Mouse (Mus musculus) brown adipose tissue, adult 24 weeks (tissue): ENCODE results near the gene Grn. TPM values are rescaled to one million over a fixed set of nuclear protein-coding genes. Genes with fewer than 3 reads are reported as not detected.
A peak's percentile ranks its signal among the peaks of the same experiment; 100 is the strongest.

Source experiments
- H3K27ac ChIP-seq: fragments of 200-500 bp; replicated peaks from 2 replicates; pipeline ENCODE4 v1.5.1; 2012; ENCODE audit warnings: low read depth, mild to moderate bottlenecking, low read length
- H3K4me1 ChIP-seq: fragments of 200-500 bp; 2 replicates; pipeline ENCODE4 v1.6.1; 2012; ENCODE audit warnings: low read length, mixed read lengths; ENCODE audit not compliant: control insufficient read depth, insufficient read depth, insufficient read length
- H3K4me3 ChIP-seq: fragments of 200-500 bp; 2 replicates; pipeline ENCODE4 v1.5.1; 2012; ENCODE audit warnings: low read depth, mild to moderate bottlenecking, low read length, moderate library complexity; ENCODE audit not compliant: insufficient read depth
- polyA plus RNA-seq: library from polyadenylated mRNA; stranded (reverse); fragments of >200 nt; gene quantifications from 2 replicates; pipeline ENCODE4 v1.2.4, GENCODE M21; 2012; ENCODE audit not compliant: missing spikeins, insufficient read depth, insufficient read length

The Grn gene
- polyA plus RNA-seq, 1 experiment: 78.8 TPM

GRCm38 (mm10) chr11:102439093-102440082 lies 9.3 kb downstream of the Grn start:
- H3K27ac ChIP-seq: no peak overlapping the region
- peaks cover 4% of the 10 kb centered on the region; the same call in 1 of the 2 replicates for H3K4me1 ChIP-seq
- H3K4me3 ChIP-seq: no peak overlapping the region

GRCm38 (mm10) chr11:102440255-102440654 lies 10.1 kb downstream of the Grn start:
- H3K27ac ChIP-seq: no peak overlapping the region
- peaks cover 5% of the 10 kb centered on the region for H3K4me1 ChIP-seq
- H3K4me3 ChIP-seq: no peak overlapping the region

GRCm38 (mm10) chr11:102441434-102441833 lies 11.3 kb downstream of the Grn start:
- Histone ChIP-seq H3K4me3 (no peak overlapping the region), H3K4me1 (peaks cover 7% of the 10 kb centered on the region), H3K27ac (no peak overlapping the region)

GRCm38 (mm10) chr11:102442089-102442488 lies 12.0 kb downstream of the Grn start:
- Histone ChIP-seq H3K4me1 (peaks cover 7% of the 10 kb centered on the region), H3K27ac (no peak overlapping the region), H3K4me3 (no peak overlapping the region)

GRCm38 (mm10) chr11:102443740-102444139 lies 13.6 kb downstream of the Grn start:
- Histone ChIP-seq H3K4me1 (peaks cover 7% of the 10 kb centered on the region), H3K27ac (no peak overlapping the region), H3K4me3 (no peak overlapping the region)

GRCm38 (mm10) chr11:102444321-102444720 lies 14.2 kb downstream of the Grn start:
- Histone ChIP-seq H3K27ac (no peak overlapping the region), H3K4me1 (peaks cover 7% of the 10 kb centered on the region)

DNA sequence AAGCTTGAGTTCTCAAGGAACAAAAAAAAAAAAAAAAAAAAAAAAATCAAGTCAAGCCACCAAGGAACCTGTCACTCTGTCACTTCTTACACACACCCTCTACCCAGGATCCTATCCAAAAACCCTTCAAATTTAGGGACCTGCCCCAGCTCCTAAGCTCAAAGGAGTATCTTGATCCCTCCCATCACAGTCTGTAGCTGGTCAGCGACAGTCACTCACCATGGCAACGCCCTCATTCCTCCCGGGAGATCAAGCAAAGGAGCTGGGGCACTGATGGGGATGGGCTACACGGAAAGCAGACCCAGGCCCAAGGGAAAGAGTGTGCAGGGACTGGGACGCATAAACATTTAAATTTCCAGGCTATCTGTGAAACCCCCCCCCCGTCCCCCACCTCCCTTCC lies 14.7 kb downstream of the Grn start:
- peaks cover 7% of the 10 kb centered on the region for H3K4me1 ChIP-seq
- no peak overlapping the region for H3K27ac ChIP-seq
- no peak overlapping the region for H3K4me3 ChIP-seq

More at GRCm38 (mm10) chr11:102444321-102444720, 14.2 kb downstream of the Grn start:
- H3K4me3 ChIP-seq: no peak overlapping the region

GRCm38 (mm10) chr11:102445264-102445890 lies 15.3 kb downstream of the Grn start:
- H3K4me1 ChIP-seq: peaks cover 7% of the 10 kb centered on the region
- H3K27ac ChIP-seq: peak overlapping the region; percentile 39
- H3K4me3 ChIP-seq: peak overlapping the region; percentile 79; the same call in 1 of the 2 replicates

GRCm38 (mm10) chr11:102445891-102446361 lies 15.8 kb downstream of the Grn start:
- Histone ChIP-seq H3K4me1 (peaks cover 7% of the 10 kb centered on the region), H3K27ac (peak overlapping the region; percentile 39), H3K4me3 (peak overlapping the region; percentile 79)

DNA sequence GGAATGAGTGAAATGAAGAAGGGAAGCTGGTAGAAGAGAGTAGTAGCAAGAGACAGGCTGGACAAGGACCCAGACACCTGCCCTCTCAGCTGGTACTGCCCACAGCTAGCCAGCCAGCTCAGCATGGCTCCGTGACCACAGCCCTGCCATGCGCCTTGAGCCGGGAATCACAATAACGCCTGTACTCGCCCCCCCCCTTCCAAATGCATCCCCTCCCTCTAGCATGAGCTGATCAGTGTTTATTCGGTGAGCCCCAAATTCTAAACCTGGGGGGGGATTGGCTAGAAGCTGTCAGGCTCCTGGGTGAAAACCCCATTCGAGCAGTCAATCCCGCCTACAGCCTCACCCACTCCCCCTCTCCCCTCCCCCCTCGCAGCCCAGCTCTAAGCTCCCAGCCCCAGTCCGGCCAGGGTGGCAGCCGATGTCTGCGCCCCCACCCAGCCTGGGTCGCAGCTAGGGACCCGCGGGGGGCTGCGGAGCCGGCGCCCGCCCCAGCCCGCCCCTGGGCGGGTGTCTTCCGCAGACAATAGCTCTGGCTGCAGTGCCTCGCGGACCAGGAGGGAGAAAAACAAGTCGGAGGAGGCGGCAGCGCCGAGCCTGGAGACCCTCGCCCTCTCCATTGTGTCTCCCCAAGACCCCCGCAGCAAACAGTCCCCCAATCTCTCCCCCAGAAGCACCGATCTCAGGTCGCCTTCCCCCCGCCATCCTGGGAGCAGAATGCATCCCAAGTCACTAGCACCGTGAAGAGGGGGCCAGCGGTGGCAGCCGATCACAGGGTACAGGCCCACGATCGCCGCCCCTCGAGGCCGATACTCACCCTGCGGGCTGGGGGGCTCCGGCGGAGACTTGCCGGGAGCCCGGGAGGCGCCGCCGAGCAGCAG lies 16.7 kb downstream of the Grn start:
- peak overlapping the region; percentile 58; the same call in 1 of the 2 replicates for H3K27ac ChIP-seq
- peak overlapping the region; percentile 79 for H3K4me3 ChIP-seq
- peaks cover 7% of the 10 kb centered on the region for H3K4me1 ChIP-seq

DNA sequence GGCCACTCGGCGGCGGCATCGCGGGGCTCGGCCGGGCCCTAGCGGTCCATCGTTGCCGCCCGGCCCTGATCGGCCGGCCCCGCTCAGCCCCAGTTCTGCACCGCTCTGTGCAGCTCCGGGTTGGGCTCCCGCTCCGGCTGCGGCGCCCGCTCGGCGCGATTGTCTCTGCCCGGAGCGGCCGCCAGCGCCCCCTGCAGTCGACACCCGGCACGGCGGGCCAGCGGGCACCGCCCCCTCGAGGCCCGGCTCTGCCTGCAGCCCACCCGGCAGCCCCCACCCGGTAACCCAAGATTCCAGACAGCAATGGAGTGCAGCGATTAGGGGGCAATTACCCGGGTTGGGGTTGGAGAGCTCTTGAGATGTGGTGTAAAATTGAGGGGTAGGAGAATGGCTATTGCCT lies 17.4 kb downstream of the Grn start, which contains the start of gene Fam171a2:
Fam171a2 (minus strand) TSS at position 186 of the 400 bp plus-strand sequence.
- no peak within 1 kb of the TSS for H3K27ac ChIP-seq
- peaks cover 7% of the 10 kb centered on the region for H3K4me1 ChIP-seq
- H3K4me3 ChIP-seq: peak within 1 kb of the TSS; percentile 79

GRCm38 (mm10) chr11:102448327-102448726 lies 18.2 kb downstream of the Grn start:
- Histone ChIP-seq H3K4me3 (no peak overlapping the region), H3K27ac (no peak overlapping the region), H3K4me1 (peaks cover 7% of the 10 kb centered on the region)

DNA sequence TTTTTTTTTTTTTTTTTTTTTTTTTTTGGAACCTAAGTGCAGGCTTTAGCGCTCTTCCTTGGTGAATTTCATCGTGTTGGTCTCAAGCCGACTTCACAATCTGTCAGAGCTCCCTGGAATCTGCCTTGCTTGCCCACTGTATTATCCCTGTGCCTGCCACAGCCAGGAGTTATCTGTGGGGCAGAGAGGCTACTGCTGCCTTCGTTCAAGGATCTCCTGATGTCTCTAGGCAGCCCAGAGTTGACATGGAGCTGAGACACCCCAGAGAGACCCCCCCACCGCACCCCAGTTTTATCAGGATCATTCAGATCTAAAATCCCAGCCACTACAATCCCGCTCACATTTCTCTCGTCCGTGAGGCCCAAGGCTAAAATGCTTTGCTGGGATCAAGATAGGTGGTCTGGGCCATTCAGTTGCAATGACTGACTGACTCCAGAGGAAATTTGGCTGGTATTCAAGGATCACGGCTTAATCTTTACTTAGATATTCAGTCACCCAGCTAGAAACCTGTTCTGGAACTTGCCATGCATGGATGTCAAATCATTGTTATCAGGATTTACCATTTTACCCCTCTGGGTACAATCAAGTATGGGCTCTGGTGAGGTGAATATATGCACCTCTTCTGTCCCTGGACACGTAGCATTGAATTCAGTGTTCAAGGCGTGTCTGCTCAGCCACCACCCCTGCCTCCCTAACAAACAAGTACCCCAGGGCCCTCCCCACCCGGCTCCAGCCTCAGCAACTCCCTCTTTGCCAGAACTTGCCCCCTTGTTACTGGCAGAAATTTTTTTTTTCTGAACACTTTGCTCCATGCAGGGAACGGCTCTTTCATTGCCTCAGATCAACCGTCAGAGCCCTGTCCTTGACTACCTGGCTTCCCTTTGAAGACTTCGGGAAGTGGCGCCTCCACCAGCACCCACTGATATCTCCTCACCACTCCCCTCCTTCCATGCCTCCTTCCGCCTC lies 19.2 kb downstream of the Grn start:
- Histone ChIP-seq H3K4me3 (no peak overlapping the region), H3K27ac (no peak overlapping the region)

GRCm38 (mm10) chr11:102453131-102453530 lies 23.0 kb downstream of the Grn start:
- Histone ChIP-seq H3K4me3 (no peak overlapping the region), H3K27ac (no peak overlapping the region), H3K4me1 (peaks cover 6% of the 10 kb centered on the region)

More for the DNA sequence above, 19.2 kb downstream of the Grn start:
- peaks cover 7% of the 10 kb centered on the region for H3K4me1 ChIP-seq
